Mouse (Mus musculus): ENCODE measurements at regions not wholly inside any gene's neighbourhood (a gene's known extent, or its start where the extent isn't known, plus 50 kb on each side); places are given as distances from the start of the nearest gene placed in this dataset.

DNA sequence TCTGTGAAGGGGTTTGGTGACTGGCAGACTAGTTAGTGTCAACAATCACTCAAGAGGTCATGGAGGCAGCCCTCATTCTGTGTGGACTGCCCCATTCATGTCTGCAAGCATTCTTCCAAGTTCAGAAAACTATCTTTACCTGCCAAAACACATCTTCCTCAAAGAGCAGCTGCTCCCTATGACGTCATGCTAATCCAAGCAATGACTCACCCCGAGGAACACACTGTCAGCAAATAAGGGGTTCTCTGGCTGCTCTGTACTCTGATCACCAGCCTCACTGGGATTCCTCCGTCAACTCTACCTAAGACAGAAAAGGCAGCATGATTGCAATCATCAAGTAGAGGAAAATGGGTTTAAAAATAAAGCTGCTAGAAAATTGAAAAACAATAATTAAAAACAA lies 165.4 kb upstream of the Nabp1 start:
- H3K27ac ChIP-seq, result no peak overlapping the region
- no peaks in the 10 kb centered on the region for H3K36me3 ChIP-seq (ENCODE audit: control insufficient read depth, insufficient read depth, low read length)
- 41% methylated on average over 3 of the region's 3 CpGs for WGBS
- no peak overlapping the region for H3K4me3 ChIP-seq
- intact Hi-C loops (cut with DNase I), result loop anchor here (1.0 to 5.0 kb wide), 3 partner anchors 302 to 454 kb away; no protein-coding TSS in a partner anchor
- TF ChIP-seq POLR2A (IDR thresholded peaks at IDR 0.05; ENCODE audit: insufficient read depth, low read depth, low read length) (no peak), CTCF (IDR thresholded peaks at IDR 0.05) (no peak), EP300 (IDR thresholded peaks at IDR 0.05; ENCODE audit: insufficient read depth, low read depth, low read length) (no peak)
- no peak for DNase-seq
- H3K9ac ChIP-seq (ENCODE audit: low read depth, low read length), result no peak overlapping the region
- H3K79me2 ChIP-seq (replicated peaks; ENCODE audit: control insufficient read depth, insufficient read depth, low read length), result no peaks in the 10 kb centered on the region
- no peaks in the 10 kb centered on the region for H3K27me3 ChIP-seq (ENCODE audit: control insufficient read depth, insufficient read depth, low read length)
- peaks cover 3% of the 10 kb centered on the region; the same call in 1 of the 2 replicates for H3K4me1 ChIP-seq (ENCODE audit: control insufficient read depth, insufficient read depth, low read length)

DNA sequence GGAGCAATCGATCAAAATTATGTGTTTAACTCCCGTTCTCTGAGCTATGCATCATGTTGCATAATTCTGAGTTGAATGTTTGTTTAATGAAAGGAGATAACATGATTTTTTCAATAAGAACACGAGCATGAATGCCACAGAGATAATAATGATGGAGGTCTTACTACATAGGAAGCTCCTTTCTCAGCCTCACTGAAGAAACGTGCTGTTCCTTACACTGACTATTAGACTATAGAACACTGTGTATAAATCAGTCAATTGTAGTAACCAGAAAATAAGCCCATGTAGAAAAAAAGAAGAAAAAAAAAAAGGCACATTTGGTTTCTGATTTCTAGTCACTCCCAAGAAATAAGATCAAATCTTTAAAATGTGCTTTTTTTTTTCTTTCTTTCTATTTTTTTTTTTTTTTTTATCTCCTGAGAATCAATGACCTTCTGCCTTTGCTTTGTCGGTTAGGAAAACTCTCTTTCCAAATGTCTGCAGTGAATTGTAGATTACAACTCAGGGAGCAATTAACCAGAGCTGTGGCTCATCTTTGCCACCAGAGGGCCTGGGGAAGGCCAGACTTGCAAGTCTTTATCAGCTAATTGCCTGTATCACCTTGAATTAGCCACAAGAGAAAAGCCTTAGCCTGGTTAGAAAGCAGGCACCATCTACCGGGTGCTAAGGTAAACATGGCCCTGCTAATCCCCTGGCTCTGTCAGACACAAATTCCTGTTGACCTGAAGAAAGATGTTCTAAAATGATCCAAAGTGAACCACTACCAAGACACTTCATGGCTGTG lies 160.5 kb upstream of the Nabp1 start:
- peak; percentile 36 for TF ChIP-seq CTCF (IDR thresholded peaks at IDR 0.05)
- TF ChIP-seq EP300 (IDR thresholded peaks at IDR 0.05; ENCODE audit: insufficient read depth, low read depth, low read length), result no peak
- WGBS, result 73% methylated on average over 6 of the region's 6 CpGs
- Histone ChIP-seq H3K27me3 (ENCODE audit: control insufficient read depth, insufficient read depth, low read length) (no peaks in the 10 kb centered on the region), H3K27ac (no peak overlapping the region), H3K9ac (ENCODE audit: low read depth, low read length) (no peak overlapping the region), H3K4me3 (no peak overlapping the region), H3K79me2 (replicated peaks; ENCODE audit: control insufficient read depth, insufficient read depth, low read length) (no peaks in the 10 kb centered on the region), H3K4me1 (ENCODE audit: control insufficient read depth, insufficient read depth, low read length) (no peaks in the 10 kb centered on the region), H3K36me3 (ENCODE audit: control insufficient read depth, insufficient read depth, low read length) (no peaks in the 10 kb centered on the region)
- no peak for DNase-seq
- intact Hi-C loops (cut with DNase I), result no loop called here

DNA sequence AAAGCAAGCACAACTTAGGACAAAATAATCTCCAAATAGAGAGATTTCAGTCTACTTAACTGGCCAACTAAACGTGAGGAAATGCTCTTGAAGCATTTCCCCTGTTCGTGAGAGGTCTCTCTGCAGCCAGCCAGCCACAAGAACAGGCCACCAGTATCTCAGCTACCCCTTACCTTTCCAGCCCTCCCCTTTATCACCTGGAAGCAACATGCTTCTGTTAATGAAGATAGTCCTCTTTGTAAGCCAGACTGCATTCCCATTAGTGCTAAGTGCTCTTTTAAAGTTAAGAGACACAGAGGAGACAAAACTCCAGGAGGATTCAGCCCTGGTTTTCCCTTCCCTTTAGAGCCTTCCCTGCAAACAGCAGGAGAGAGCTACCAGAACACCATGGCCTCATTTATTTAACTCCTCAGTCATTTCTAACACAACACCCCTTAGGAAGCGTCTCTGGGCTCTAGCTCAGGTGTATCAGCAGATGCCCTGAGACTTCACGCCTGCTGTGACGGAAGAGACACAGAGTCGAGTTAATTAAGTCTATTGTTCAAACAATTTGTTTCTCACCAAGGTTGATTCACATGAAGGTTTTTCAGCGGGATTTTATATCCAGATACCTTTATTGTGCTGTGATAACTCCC lies 157.8 kb upstream of the Nabp1 start:
- Histone ChIP-seq H3K36me3 (ENCODE audit: control insufficient read depth, insufficient read depth, low read length) (no peaks in the 10 kb centered on the region), H3K27ac (no peak overlapping the region), H3K27me3 (ENCODE audit: control insufficient read depth, insufficient read depth, low read length) (no peaks in the 10 kb centered on the region), H3K4me3 (no peak overlapping the region), H3K9ac (ENCODE audit: low read depth, low read length) (no peak overlapping the region), H3K79me2 (replicated peaks; ENCODE audit: control insufficient read depth, insufficient read depth, low read length) (no peaks in the 10 kb centered on the region), H3K4me1 (ENCODE audit: control insufficient read depth, insufficient read depth, low read length) (no peaks in the 10 kb centered on the region)
- intact Hi-C loops (cut with DNase I), result no loop called here
- TF ChIP-seq POLR2A (IDR thresholded peaks at IDR 0.05; ENCODE audit: insufficient read depth, low read depth, low read length) (no peak), CTCF (IDR thresholded peaks at IDR 0.05) (no peak), EP300 (IDR thresholded peaks at IDR 0.05; ENCODE audit: insufficient read depth, low read depth, low read length) (no peak)
- DNase-seq, result no peak
- WGBS, result 62% methylated on average over 7 of the region's 7 CpGs

DNA sequence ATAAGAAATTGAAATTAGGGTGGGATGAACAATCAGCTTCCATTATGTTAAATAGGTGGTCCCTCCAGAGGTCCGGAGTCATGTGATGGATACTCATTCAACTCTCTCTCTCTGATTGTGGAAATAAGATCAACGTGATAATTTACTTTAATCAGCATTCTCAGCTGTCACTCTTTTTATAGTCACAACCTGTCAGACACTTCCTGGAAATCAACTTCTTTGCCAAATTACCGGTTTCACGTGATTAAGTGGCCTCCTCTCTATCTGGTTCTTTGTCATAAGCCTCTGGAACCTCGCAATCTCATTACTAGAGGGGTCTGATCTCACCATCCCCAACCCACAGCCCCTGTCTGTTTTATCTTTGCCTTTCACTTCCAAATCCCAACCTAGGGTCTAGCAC lies 155.6 kb upstream of the Nabp1 start:
- 50% methylated on average over 5 of the region's 5 CpGs for WGBS
- no peak overlapping the region for H3K9ac ChIP-seq (ENCODE audit: low read depth, low read length)
- no peaks in the 10 kb centered on the region for H3K36me3 ChIP-seq (ENCODE audit: control insufficient read depth, insufficient read depth, low read length)
- intact Hi-C loops (cut with DNase I), result no loop called here
- TF ChIP-seq EP300 (IDR thresholded peaks at IDR 0.05; ENCODE audit: insufficient read depth, low read depth, low read length) (no peak), CTCF (IDR thresholded peaks at IDR 0.05) (no peak), POLR2A (IDR thresholded peaks at IDR 0.05; ENCODE audit: insufficient read depth, low read depth, low read length) (no peak)
- DNase-seq, result no peak
- H3K79me2 ChIP-seq (replicated peaks; ENCODE audit: control insufficient read depth, insufficient read depth, low read length), result no peaks in the 10 kb centered on the region
- H3K27me3 ChIP-seq (ENCODE audit: control insufficient read depth, insufficient read depth, low read length), result no peaks in the 10 kb centered on the region
- no peaks in the 10 kb centered on the region for H3K4me1 ChIP-seq (ENCODE audit: control insufficient read depth, insufficient read depth, low read length)
- no peak overlapping the region for H3K4me3 ChIP-seq
- H3K27ac ChIP-seq, result no peak overlapping the region

DNA sequence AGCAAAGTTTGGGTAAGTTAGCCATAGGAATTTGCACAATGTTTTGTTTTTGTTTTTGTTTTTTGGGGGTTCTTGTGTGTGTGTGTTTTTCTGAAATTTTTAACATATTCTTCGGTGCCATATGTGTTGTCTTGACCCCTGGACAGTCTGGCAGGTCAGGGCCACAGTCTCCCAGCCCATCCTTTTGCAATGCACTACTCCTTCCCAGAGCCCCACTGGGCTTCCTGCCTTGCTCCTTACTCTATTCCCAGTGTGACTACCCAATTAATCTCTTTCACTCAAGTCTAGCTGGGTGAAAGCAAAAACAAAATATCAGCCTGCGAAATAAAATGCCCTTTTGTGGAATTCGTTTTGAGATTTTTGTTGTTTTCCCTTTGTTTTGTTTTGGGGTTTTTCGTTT lies 154.6 kb upstream of the Nabp1 start:
- no peak for DNase-seq
- Histone ChIP-seq H3K4me3 (no peak overlapping the region), H3K79me2 (replicated peaks; ENCODE audit: control insufficient read depth, insufficient read depth, low read length) (no peaks in the 10 kb centered on the region), H3K36me3 (ENCODE audit: control insufficient read depth, insufficient read depth, low read length) (no peaks in the 10 kb centered on the region), H3K27ac (no peak overlapping the region), H3K4me1 (ENCODE audit: control insufficient read depth, insufficient read depth, low read length) (no peaks in the 10 kb centered on the region), H3K27me3 (ENCODE audit: control insufficient read depth, insufficient read depth, low read length) (no peaks in the 10 kb centered on the region), H3K9ac (ENCODE audit: low read depth, low read length) (no peak overlapping the region)
- intact Hi-C loops (cut with DNase I), result no loop called here
- TF ChIP-seq POLR2A (IDR thresholded peaks at IDR 0.05; ENCODE audit: insufficient read depth, low read depth, low read length), result no peak
- no peak for TF ChIP-seq EP300 (IDR thresholded peaks at IDR 0.05; ENCODE audit: insufficient read depth, low read depth, low read length)
- no peak for TF ChIP-seq CTCF (IDR thresholded peaks at IDR 0.05)
- WGBS, result 80% methylated on average over 4 of the region's 4 CpGs

DNA sequence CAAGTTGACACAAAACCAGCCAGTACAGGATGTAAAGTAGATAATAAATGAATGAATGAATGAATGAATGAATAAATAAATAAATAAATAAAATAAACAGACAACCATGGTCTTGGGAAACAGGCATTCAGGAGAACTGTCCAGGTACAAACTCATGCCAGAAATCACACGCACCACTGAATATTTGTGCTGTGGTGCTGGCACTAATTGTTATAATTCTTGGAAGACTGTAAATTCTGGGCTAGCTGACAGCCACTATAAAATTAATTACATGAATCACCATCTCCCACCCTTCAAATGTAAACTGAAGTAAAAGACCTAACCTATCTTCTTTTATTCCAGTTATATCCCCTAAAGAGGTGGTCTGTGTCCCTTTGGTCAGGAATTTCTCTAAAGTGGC lies 151.6 kb upstream of the Nabp1 start:
- TF ChIP-seq EP300 (IDR thresholded peaks at IDR 0.05; ENCODE audit: insufficient read depth, low read depth, low read length), result no peak
- no peak for TF ChIP-seq POLR2A (IDR thresholded peaks at IDR 0.05; ENCODE audit: insufficient read depth, low read depth, low read length)
- Histone ChIP-seq H3K79me2 (replicated peaks; ENCODE audit: control insufficient read depth, insufficient read depth, low read length) (no peaks in the 10 kb centered on the region), H3K27me3 (ENCODE audit: control insufficient read depth, insufficient read depth, low read length) (no peaks in the 10 kb centered on the region), H3K27ac (no peak overlapping the region), H3K36me3 (ENCODE audit: control insufficient read depth, insufficient read depth, low read length) (no peaks in the 10 kb centered on the region), H3K4me3 (no peak overlapping the region), H3K9ac (ENCODE audit: low read depth, low read length) (no peak overlapping the region), H3K4me1 (ENCODE audit: control insufficient read depth, insufficient read depth, low read length) (no peaks in the 10 kb centered on the region)
- DNase-seq, result no peak
- intact Hi-C loops (cut with DNase I), result no loop called here
- 85% methylated on average over 1 of the region's 1 CpGs for WGBS
